Mouse (Mus musculus) CH12.LX (cell line): ENCODE results near the gene Grm2.

Experiments used
- CTCF ChIP-seq, 2 experiments: IDR thresholded peaks in 1 of 2; conservative IDR thresholded peaks in 1 of 2; 2 replicates each; pipeline ENCODE4 v1.5.1; 2011 to 2012; ENCODE audit warnings: low read depth in 2 of 2, low read length in 2 of 2, improper control_type of control experiment in 1 of 2, inconsistent platforms in 1 of 2, mild to moderate bottlenecking in 1 of 2, moderate library complexity in 1 of 2
- HCFC1 ChIP-seq: IDR thresholded peaks from 2 replicates; pipeline ENCODE4 v1.6.1; 2012; ENCODE audit warnings: low read depth, mild to moderate bottlenecking, inconsistent platforms, low read length, improper control_type of control experiment
- MAX ChIP-seq: IDR thresholded peaks from 2 replicates; pipeline ENCODE4 v1.6.1; 2011; ENCODE audit warnings: low read length, improper control_type of control experiment
- POLR2A ChIP-seq: IDR thresholded peaks from 2 replicates; pipeline ENCODE4 v1.6.1; 2011; ENCODE audit warnings: low read depth, mild to moderate bottlenecking, improper control_type of control experiment, low read length
- USF1 ChIP-seq: IDR thresholded peaks from 2 replicates; pipeline ENCODE4 v1.6.1; 2014; ENCODE audit warnings: low read depth, mild to moderate bottlenecking, inconsistent platforms, low read length, improper control_type of control experiment

DNA sequence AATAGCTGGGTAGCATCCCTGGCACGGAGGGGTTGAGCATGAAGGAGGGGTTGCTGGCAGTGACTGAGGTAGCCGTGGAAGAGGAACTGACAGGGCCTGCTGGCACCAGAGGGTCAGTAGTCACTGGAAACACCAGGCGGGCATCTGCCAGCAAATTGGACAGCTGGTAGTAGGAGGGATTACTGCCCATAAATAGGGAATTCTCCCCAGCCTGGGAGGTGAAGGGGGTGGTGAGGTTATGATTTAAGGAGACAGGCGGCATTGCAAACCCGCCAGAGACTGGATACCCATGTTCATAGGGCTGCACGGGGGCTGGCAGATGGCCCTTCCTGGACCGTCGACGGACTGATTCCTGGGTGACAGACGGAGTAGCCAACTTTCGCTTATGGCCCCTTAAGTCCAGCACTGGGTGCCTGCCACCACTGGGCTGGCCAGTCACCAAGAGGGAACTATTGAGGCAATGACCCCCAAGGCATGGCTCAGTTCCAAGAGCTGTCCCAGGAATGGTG is 37.1 kb upstream of the Grm2 start:
- TF ChIP-seq CTCF (conservative IDR thresholded peaks at IDR 0.05 in 1 of 2, IDR thresholded peaks at IDR 0.05 in 1 of 2; ENCODE audit: low read depth in 2 of 2, low read length in 2 of 2) = no peak
- TF ChIP-seq USF1 = no peak
- TF ChIP-seq POLR2A = no peak
- no peak for TF ChIP-seq MAX
- TF ChIP-seq HCFC1 = no peak
